Mouse (Mus musculus) heart, embryonic 11.5 days (tissue): Measurements from ENCODE around the gene Btbd9. TPM values are rescaled to one million over a fixed set of nuclear protein-coding genes. Genes with fewer than 3 reads are reported as not detected.
"Not testable (repeated sequence)": the region's sequence is repeated elsewhere in the genome, so short reads cannot be mapped to it uniquely, and the experiment has no call there.

Experiments
- ATAC-seq: fragments of 200-750 bp; cut with Nextera tagmentation; replicated peaks from 2 replicates; pipeline ENCODE4 v1.8.0; 2017; ENCODE audit warnings: moderate library complexity; ENCODE audit not compliant: insufficient number of reproducible peaks, low FRiP score, low TSS enrichment
- H3K27ac ChIP-seq: fragments of 300-500 bp; sonication (generic); 2 replicates; pipeline ENCODE4 v1.5.1; 2014; ENCODE audit warnings: mild to moderate bottlenecking, low read depth, low read length
- H3K27me3 ChIP-seq: fragments of 300-500 bp; sonication (generic); 2 replicates; pipeline ENCODE4 v1.6.1; 2014; ENCODE audit warnings: mild to moderate bottlenecking, low read length, mixed read lengths; ENCODE audit not compliant: control insufficient read depth, insufficient read depth
- H3K36me3 ChIP-seq: fragments of 300-500 bp; sonication (generic); 2 replicates; pipeline ENCODE4 v1.6.1; 2014; ENCODE audit warnings: mild to moderate bottlenecking, low read length, moderate library complexity, mixed read lengths; ENCODE audit not compliant: control insufficient read depth, insufficient read depth
- H3K4me1 ChIP-seq: fragments of 300-500 bp; sonication (generic); 2 replicates; pipeline ENCODE4 v1.6.1; 2014; ENCODE audit warnings: low read length; ENCODE audit not compliant: control insufficient read depth, insufficient read depth
- H3K4me2 ChIP-seq: fragments of 300-500 bp; sonication (generic); 2 replicates; pipeline ENCODE4 v1.6.1; 2014; ENCODE audit warnings: mild to moderate bottlenecking, moderate library complexity
- H3K4me3 ChIP-seq: fragments of 300-500 bp; sonication (generic); 2 replicates; pipeline ENCODE4 v1.5.1; 2014; ENCODE audit warnings: low read depth, low read length
- H3K9ac ChIP-seq: fragments of 300-500 bp; sonication (generic); 2 replicates; pipeline ENCODE4 v1.6.1; 2014; ENCODE audit warnings: mild to moderate bottlenecking, low read depth, low read length, moderate library complexity
- H3K9me3 ChIP-seq: fragments of 300-500 bp; sonication (generic); replicated peaks from 2 replicates; pipeline ENCODE4 v1.6.1; 2016; ENCODE audit warnings: low read length; ENCODE audit not compliant: control insufficient read depth
- WGBS: fragments of 180-500 bp; shearing (Covaris S2); extraction: QIAGEN DNeasy Blood & Tissue Kit; methylation state at CpG from one replicate; pipeline ENCODE4 v1.1.7; 2014; ENCODE audit not compliant: insufficient replicate concordance; 5-methylcytosine and 5-hydroxymethylcytosine counted together
- polyA plus RNA-seq: library from polyadenylated mRNA; unstranded; fragments of >200 nt; fragmentation: Nextera tagmentation; extraction: Ambion mirVana; gene quantifications from 2 replicates; pipeline ENCODE4 v1.2.1, GENCODE M21; 2014

Btbd9 gene
- polyA plus RNA-seq, 1 experiment from 2014 or later = 41.9 TPM

- Histone ChIP-seq H3K27ac (no peak overlapping the region), H3K36me3 (0 out of 2 replicates have a peak, but pooled peaks cover 2% of the 10 kb centered on the region), H3K4me3 (no peak overlapping the region), H3K4me1 (peaks cover 8% of the 10 kb centered on the region), H3K4me2 (no peak overlapping the region), H3K9ac (no peak overlapping the region), H3K9me3 (no peaks in the 10 kb centered on the region), H3K27me3 (no peaks in the 10 kb centered on the region)
- ATAC-seq = no peak
- 60% methylated on average over 6 of the region's 6 CpGs for WGBS
These were observed 66.6 kb downstream of the Btbd9 start for GRCm38 (mm10) chr17:30509646-30510045.

- H3K36me3 ChIP-seq = 0 out of 2 replicates have a peak, but pooled peaks cover under 1% of the 10 kb centered on the region
- H3K4me2 ChIP-seq = no peak overlapping the region
- no peak overlapping the region for H3K9ac ChIP-seq
- H3K9me3 ChIP-seq = no peaks in the 10 kb centered on the region
- H3K27me3 ChIP-seq = no peaks in the 10 kb centered on the region
- 76% methylated on average over 9 of the region's 9 CpGs for WGBS
- ATAC-seq = no peak
- H3K4me1 ChIP-seq = peaks cover 8% of the 10 kb centered on the region
- H3K4me3 ChIP-seq = no peak overlapping the region
- H3K27ac ChIP-seq = no peak overlapping the region
These were observed 68.4 kb downstream of the Btbd9 start for GRCm38 (mm10) chr17:30507636-30508576.

- WGBS = 56% methylated on average over 5 of the region's 5 CpGs
- Histone ChIP-seq H3K4me1 (peaks cover 8% of the 10 kb centered on the region), H3K27ac (no peak overlapping the region), H3K9ac (no peak overlapping the region), H3K36me3 (no peaks in the 10 kb centered on the region), H3K9me3 (no peaks in the 10 kb centered on the region), H3K4me2 (no peak overlapping the region), H3K27me3 (no peaks in the 10 kb centered on the region), H3K4me3 (no peak overlapping the region)
- no peak for ATAC-seq
These were observed 69.4 kb downstream of the Btbd9 start for GRCm38 (mm10) chr17:30506916-30507315.

GRCm38 (mm10) chr17:30499541-30499940, 76.7 kb downstream of the Btbd9 start:
- H3K4me3 ChIP-seq, H3K36me3 ChIP-seq, H3K27ac ChIP-seq, ATAC-seq, H3K4me2 ChIP-seq, H3K9me3 ChIP-seq, H3K27me3 ChIP-seq, H3K9ac ChIP-seq: not testable (repeated sequence)
- 95% methylated on average over 11 of the region's 11 CpGs for WGBS
- peaks cover 14% of the 10 kb centered on the region; the same call in 1 of the 2 replicates for H3K4me1 ChIP-seq

- no peaks in the 10 kb centered on the region for H3K9me3 ChIP-seq
- H3K4me1 ChIP-seq = peaks cover 14% of the 10 kb centered on the region; the same call in 1 of the 2 replicates
- no peaks in the 10 kb centered on the region for H3K36me3 ChIP-seq
- H3K4me2 ChIP-seq = no peak overlapping the region
- no peak overlapping the region for H3K9ac ChIP-seq
- H3K27me3 ChIP-seq = no peaks in the 10 kb centered on the region
- no peak for ATAC-seq
- H3K4me3 ChIP-seq = no peak overlapping the region
- H3K27ac ChIP-seq = no peak overlapping the region
- 69% methylated on average over 5 of the region's 5 CpGs for WGBS
These were observed 77.5 kb downstream of the Btbd9 start for GRCm38 (mm10) chr17:30498779-30499178.

GRCm38 (mm10) chr17:30498376-30498719, 77.9 kb downstream of the Btbd9 start:
- no peak for ATAC-seq
- no peak overlapping the region for H3K27ac ChIP-seq
- H3K27me3 ChIP-seq = no peaks in the 10 kb centered on the region
- no peak overlapping the region for H3K4me2 ChIP-seq
- 42% methylated on average over 6 of the region's 6 CpGs for WGBS
- no peak overlapping the region for H3K4me3 ChIP-seq
- H3K9me3 ChIP-seq = no peaks in the 10 kb centered on the region
- no peak overlapping the region for H3K9ac ChIP-seq
- no peaks in the 10 kb centered on the region for H3K36me3 ChIP-seq
- peaks cover 14% of the 10 kb centered on the region; the same call in 1 of the 2 replicates for H3K4me1 ChIP-seq

- Histone ChIP-seq H3K9me3 (no peaks in the 10 kb centered on the region), H3K9ac (no peak overlapping the region), H3K27me3 (no peaks in the 10 kb centered on the region), H3K36me3 (no peaks in the 10 kb centered on the region), H3K4me1 (peaks cover 14% of the 10 kb centered on the region; the same call in 1 of the 2 replicates), H3K4me3 (no peak overlapping the region), H3K4me2 (no peak overlapping the region), H3K27ac (no peak overlapping the region)
- no peak for ATAC-seq
- WGBS = 76% methylated on average over 11 of the region's 11 CpGs
These were observed 78.5 kb downstream of the Btbd9 start for GRCm38 (mm10) chr17:30497525-30498375.

- Histone ChIP-seq H3K4me3 (no peak overlapping the region), H3K9ac (no peak overlapping the region), H3K27ac (no peak overlapping the region), H3K4me2 (no peak overlapping the region), H3K9me3 (no peaks in the 10 kb centered on the region), H3K27me3 (no peaks in the 10 kb centered on the region), H3K36me3 (no peaks in the 10 kb centered on the region), H3K4me1 (peaks cover 14% of the 10 kb centered on the region; the same call in 1 of the 2 replicates)
- ATAC-seq = no peak
- WGBS = 82% methylated on average over 2 of the region's 2 CpGs
These were observed 80.7 kb downstream of the Btbd9 start for GRCm38 (mm10) chr17:30495567-30495966.
